Mouse (Mus musculus): Measurements from ENCODE around the gene Babam2. TPM values are rescaled to one million over a fixed set of nuclear protein-coding genes. Genes with fewer than 3 reads are reported as not detected.

The Babam2 gene
- polyA plus RNA-seq (2012; rRNA removed) = 9.4 and 11.0 TPM in 2 replicates

DNA sequence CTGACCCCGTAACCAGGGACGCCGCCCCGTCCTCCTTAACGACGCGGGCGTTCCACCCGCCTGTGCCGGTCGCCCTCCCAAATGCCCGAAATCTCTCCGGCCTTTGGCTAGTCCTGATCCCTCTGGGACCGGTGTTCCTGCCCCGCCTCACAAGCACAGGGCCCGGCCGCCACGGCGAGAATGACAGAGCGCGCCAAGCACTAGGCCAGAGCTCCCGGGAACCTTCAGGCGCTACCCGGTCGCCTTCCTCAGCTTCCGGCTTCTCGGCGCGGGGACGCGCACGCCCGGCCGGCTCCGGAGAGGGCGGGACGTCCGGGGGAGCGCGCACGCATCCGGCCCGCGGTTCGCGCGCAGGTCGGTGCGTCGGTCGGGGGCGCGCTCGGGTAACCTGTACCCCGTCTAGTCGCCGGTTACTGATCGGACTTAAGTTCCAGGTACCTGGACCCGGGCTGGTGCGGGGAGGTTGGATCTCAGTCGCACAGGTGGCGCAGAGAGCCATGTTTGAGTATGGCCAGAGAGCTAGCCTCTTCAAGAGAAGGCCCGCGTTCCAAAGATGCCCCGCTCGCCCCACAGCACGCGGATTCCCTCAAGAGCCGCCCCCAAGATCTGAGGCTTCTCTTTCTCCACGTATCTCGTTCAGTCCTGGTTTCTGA, at the start of gene Babam2:
Gene Babam2, plus strand, starts transcription at position 41 of the 653 bp plus-strand sequence.

DNA sequence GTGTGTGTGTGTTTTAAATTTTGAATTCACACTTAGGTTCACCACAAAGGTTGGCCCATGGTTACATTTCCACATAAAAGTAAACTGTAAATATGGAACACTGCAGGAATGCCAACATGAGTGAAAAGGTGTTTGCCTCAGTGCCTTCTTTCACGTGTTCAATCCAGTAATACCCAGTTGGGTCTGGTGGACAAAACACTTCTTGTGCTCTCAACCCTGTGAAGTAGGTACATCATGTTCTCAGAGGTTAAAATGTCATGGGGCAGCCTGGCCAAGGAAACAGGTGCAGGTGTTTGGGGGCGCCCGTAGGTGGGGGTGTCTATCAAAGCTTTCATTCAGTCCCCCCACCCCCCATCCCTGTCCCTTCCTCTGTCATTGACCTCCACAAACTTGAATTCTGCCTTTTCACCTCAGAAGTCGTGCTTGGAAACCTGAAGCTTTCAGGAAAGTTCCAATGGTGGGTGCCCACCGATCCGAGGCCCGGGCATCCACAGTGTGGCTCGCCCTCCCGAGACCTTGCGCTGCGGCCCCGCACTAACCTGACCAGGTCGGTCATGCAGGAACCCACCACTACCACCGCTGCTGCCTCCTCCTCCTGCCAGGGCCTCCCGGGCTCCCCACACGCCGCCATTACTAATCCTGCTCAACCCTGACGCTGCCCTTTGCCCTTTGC, 377 bp upstream of the Babam2 start, which contains the start of gene Rbks:
Gene Rbks, minus strand, starts transcription at position 657 of the 673 bp plus-strand sequence.

Other genes with a start within 250 kb of the Babam2 start
- 2.3 and 3.3 TPM in 2 replicates for gene Zfp512, start 245.3 kb upstream of the Babam2 start, polyA plus RNA-seq (2012; rRNA removed)
- gene 4930548H24Rik, start 211.9 kb upstream of the Babam2 start, polyA plus RNA-seq (2012; rRNA removed) = not detected in 2 replicates
- 5.8 and 10.8 TPM in 2 replicates for gene Gpn1, start 202.9 kb upstream of the Babam2 start, polyA plus RNA-seq (2012; rRNA removed)
- gene Slc4a1ap, start 170.7 kb upstream of the Babam2 start, polyA plus RNA-seq (2012; rRNA removed) = 4.0 and 6.3 TPM in 2 replicates
- 3.0 and 3.2 TPM in 2 replicates for gene Supt7l, start 169.9 kb upstream of the Babam2 start, polyA plus RNA-seq (2012; rRNA removed)
- gene Mrpl33, start 100.7 kb upstream of the Babam2 start, polyA plus RNA-seq (2012; rRNA removed) = 2.7 TPM in 2 replicates
- 1.9 and 2.1 TPM in 2 replicates for gene Rbks, start 57 bp upstream of the Babam2 start, polyA plus RNA-seq (2012; rRNA removed)

Data from stomach, adult 2 months (tissue).